Mouse (Mus musculus) gastrocnemius, adult 2 months (tissue): Measurements from ENCODE around the gene Vps37d. TPM values are rescaled to one million over a fixed set of nuclear protein-coding genes. Genes with fewer than 3 reads are reported as not detected.

Experiments
- DNase-seq: peaks from one replicate; pipeline ENCODE4 v3.0.0; 2022
- H3K27ac ChIP-seq: fragments of 200-600 bp; 2 replicates; pipeline ENCODE4 v1.8.1; 2022; ENCODE audit warnings: mild to moderate bottlenecking
- H3K4me3 ChIP-seq: fragments of 200-600 bp; 2 replicates; pipeline ENCODE4 v1.8.1; 2022; ENCODE audit warnings: mild to moderate bottlenecking, moderate library complexity
- CTCF ChIP-seq: fragments of 200-600 bp; IDR thresholded peaks from 2 replicates; pipeline ENCODE4 v1.8.1; 2022; ENCODE audit warnings: antibody characterized with exemption, mild to moderate bottlenecking, moderate library complexity
- intact Hi-C: fragments of 180-260 bp; cut with DNase I; formaldehyde crosslinking; loops from one replicate; pipeline ENCODE4 v1.15.1; 2025
- long read RNA-seq, 2 experiments: library from polyadenylated mRNA; stranded (forward); transcript quantifications; one replicate each; pipeline ENCODE4 v2.0.0; 2021
- total RNA-seq, 2 experiments: library from RNA; stranded (reverse); gene quantifications; 2 replicates each; pipeline ENCODE4 v1.2.3; 2021

Gene Vps37d
- total RNA-seq = under 1 TPM; 0.33 TPM
- long read RNA-seq, experiment 1, partial matches to known transcripts = 0 of 1 reads
- long read RNA-seq, experiment 1, other reads (novel, unspliced or antisense) = 0 of 1 reads
- long read RNA-seq, experiment 2, partial matches to known transcripts = 0 of 2 reads
- long read RNA-seq, experiment 2, other reads (novel, unspliced or antisense) = 0 of 2 reads

DNA sequence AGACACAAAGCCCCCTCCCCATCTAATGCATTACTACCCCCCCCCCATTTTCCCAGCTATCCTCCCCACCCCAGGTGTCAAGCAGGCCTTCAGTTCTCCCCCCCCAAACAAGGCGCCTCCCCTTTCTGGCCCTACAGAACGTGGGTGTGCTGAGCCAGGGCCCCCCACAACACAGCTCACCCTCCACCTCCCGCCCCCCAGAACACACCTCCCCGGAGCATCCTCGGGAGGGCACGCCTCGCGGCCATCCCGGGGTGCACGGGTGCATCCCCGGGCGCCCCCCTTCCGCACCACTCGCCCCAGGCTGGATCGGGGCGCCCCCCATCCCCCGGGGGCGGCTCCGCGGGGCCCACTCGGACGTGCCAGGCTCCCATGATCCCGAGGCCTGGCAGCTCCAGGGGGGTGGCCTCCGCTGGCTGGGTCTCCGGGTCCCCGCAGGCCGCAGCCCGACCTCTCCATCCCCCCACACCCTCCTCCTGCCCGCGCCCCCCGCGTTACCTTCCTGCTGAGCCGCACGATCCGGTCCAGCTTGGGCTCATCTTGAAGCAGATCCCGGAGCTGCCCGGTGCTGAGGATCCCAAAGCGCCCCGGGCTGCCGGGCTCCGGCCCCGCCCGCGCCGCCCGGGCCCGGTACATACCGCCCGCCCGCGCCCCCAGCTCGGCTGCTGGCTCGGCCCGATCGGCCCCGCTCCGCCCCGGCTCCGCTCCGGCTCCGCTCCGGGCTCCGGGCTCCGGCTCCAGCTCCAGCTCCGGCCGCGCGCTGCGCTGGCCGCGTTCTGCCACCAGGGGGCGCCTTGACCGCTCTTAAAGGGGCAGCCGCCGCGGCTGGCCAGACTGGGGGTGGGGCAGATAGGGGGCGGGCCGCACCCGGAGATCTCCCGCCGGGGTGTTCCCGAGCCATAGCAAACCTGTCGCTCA is at the start of gene Vps37d:
Gene Vps37d, minus strand, starts transcription at position 703 of the 918 bp plus-strand sequence.
- DNase-seq = peak; percentile 95
- Histone ChIP-seq H3K4me3 (peak within 1 kb of the TSS; percentile 88), H3K27ac (peak within 1 kb of the TSS; percentile 80)
- TF ChIP-seq CTCF = peak; percentile 92
- intact Hi-C loops = no loop called here

DNA sequence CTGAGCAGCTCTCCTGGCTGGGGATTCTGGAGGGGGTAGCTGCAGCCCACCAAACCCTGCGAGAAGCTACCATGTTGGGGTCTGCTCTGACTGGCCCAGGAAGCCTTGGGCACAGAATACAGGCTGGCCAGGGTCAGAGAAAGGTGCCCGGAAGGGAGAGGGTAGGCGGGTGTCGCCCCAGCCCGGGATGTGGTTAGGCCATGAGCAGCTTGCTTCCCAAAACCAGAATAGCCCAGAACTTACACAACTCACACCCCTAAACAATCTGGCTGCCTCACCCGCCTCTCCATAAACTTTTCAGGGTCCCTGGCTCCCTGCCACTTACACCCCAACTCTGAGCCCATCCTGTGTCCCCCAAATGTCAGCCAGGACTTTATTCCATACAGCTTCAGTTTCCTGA is 49.6 kb upstream of the Vps37d start:
- H3K4me3 ChIP-seq = no peak overlapping the region
- TF ChIP-seq CTCF = no peak
- no peak overlapping the region for H3K27ac ChIP-seq
- intact Hi-C loops = no loop called here
- DNase-seq = no peak

DNA sequence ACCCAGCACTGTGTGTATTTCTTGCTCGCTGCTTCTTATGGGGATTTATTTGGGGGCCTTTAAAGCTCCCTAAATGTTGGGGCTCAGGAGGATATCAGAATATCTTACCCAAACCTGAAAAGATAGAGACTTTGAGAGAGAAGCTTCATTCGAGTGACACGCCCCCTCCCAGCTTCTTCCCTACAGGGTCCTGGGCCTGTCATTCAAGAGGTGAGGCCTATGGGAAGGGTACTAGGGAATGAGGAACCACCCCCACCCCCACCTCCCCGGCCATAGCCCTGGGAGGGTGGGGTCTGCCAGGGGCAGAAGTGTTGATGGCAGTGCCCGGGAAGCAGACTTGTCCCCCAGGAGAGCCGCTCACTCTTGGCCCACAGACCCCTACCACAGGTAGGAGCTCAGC is 48.1 kb upstream of the Vps37d start:
- no peak overlapping the region for H3K27ac ChIP-seq
- H3K4me3 ChIP-seq = no peak overlapping the region
- no peak for DNase-seq
- no peak for TF ChIP-seq CTCF
- intact Hi-C loops = no loop called here

DNA sequence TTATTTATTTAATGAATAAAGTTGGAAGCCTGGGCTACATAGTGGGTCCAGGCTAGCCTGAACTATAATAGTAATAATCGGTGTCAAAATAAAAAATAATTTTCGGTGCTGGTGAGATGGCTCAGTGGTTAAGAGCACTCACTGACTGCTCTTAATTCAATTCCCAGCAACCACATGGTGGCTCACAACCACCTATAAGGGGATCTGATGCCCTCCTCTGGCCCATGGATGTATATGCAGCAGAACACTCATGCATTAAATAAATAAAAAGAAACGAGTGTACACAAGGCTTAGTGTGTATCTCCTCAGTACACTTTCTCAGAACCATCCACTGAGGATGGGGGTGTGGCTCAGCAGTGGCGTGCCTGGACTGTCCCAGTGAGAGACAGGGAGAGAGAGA is 42.7 kb upstream of the Vps37d start:
- DNase-seq = no peak
- intact Hi-C loops = no loop called here
- Histone ChIP-seq H3K27ac (no peak overlapping the region), H3K4me3 (no peak overlapping the region)
- TF ChIP-seq CTCF = no peak; the same call in 1 of the 2 replicates

DNA sequence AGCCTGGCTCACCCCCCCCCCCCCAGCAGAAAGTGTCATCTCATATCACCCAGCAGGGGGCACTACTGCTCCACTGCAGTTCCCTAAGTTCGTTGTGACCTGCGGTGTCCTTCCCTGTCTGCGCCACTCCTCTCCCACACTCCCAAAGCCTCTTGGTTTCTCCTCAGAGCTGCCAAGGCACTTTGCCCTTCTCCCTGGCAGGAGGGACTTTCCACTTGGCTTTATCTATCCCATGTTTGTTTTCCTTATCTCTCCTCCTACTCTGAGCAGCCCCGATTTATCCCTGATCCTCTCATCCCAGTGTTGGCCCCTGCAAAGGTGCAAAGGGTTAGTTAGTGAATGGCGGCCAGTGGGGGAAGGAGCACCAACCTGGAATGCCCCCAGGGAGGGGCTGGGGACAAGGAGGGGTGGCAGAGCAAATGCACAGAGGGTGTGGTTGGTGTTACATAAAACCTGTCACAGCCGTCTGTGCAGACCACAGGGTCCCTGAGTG is 40.6 kb upstream of the Vps37d start:
- intact Hi-C loops = loop anchor here (1.0 to 5.0 kb wide), 2 partner anchors 73 to 169 kb away; no protein-coding TSS in a partner anchor
- DNase-seq = peak; percentile 77
- peak overlapping the region; percentile 31; the same call in 1 of the 2 replicates for H3K27ac ChIP-seq
- peak overlapping the region; percentile 17; the same call in 1 of the 2 replicates for H3K4me3 ChIP-seq
- TF ChIP-seq CTCF = peak; percentile 88

DNA sequence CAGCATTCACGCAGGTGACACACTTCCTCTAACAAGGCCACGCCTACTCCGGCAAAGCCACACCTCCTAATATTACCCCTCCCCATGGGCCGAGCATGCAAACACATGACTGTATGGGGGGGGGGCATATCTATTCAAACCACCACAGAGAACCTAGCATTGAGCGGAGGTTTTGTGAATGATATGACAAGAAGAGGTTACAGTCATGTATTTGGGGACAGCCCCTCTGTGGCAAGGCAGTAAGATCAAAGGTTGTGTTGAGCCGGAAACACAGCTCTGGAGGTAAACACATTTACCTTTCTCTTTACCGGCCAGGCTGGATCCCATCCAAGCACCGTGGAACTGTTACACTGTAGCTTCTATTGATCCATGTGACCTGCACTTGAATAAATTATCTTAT is 37.2 kb upstream of the Vps37d start:
- TF ChIP-seq CTCF = no peak
- intact Hi-C loops = loop anchor here (5.0 kb wide), 1 partner anchor 172 kb away; no protein-coding TSS in a partner anchor
- DNase-seq = no peak
- H3K4me3 ChIP-seq = no peak overlapping the region
- H3K27ac ChIP-seq = no peak overlapping the region

- no peak for TF ChIP-seq CTCF
- Histone ChIP-seq H3K4me3 (no peak overlapping the region), H3K27ac (peak overlapping the region; percentile 8; the same call in 1 of the 2 replicates)
- DNase-seq = no peak
- intact Hi-C loops = no loop called here
Measured at GRCm38 (mm10) chr5:135113782-135114181, 35.7 kb upstream of the Vps37d start.

DNA sequence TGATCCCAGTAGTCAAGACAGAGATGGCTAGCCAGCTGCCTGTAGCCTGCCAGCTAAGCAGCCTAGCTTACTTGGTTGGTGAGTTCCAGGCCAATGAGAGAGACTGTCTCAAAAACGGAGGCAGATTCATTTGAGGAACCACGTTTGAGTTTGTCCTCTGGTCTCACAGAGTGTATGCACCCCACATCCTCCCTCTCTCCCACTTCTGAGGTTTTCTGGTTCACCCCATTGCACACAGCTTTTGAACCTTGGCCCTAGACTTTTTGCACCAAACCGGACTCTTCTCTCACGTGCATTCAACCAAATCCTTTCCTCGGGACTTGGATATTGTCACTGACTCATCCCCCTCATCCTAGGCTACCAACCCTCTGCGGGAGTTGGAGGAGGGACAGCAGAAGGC is 31.9 kb upstream of the Vps37d start:
- no peak for TF ChIP-seq CTCF
- DNase-seq = no peak
- intact Hi-C loops = no loop called here
- peak overlapping the region; percentile 95 for H3K27ac ChIP-seq
- H3K4me3 ChIP-seq = no peak overlapping the region; the same call in 1 of the 2 replicates

DNA sequence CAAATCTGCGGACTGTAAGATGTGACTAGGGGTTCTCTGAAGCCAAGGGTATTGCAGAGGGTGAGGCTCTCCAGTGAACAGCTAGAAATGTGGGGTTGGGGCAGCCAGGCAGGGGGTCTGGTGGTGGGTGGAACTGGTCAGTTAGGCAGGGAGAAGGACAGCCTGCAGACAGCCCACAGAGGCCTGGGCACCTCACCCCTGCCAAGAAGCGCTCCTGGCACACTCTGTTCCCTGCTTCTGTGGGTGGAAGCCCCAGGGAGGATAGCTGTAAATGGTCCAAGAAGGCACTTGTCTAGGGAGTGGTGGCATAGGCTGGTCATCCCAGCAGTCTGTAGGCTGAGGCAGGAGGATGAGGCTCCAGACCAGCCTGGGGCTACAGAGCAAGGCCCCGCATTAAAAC is 31.4 kb upstream of the Vps37d start:
- Histone ChIP-seq H3K4me3 (peak overlapping the region; percentile 90), H3K27ac (peak overlapping the region; percentile 95)
- DNase-seq = peak; percentile 77
- TF ChIP-seq CTCF = no peak
- intact Hi-C loops = no loop called here

GRCm38 (mm10) chr5:135109017-135109416 is 31.0 kb upstream of the Vps37d start:
- intact Hi-C loops = no loop called here
- DNase-seq = no peak
- H3K4me3 ChIP-seq = peak overlapping the region; percentile 90
- H3K27ac ChIP-seq = peak overlapping the region; percentile 95
- no peak for TF ChIP-seq CTCF

DNA sequence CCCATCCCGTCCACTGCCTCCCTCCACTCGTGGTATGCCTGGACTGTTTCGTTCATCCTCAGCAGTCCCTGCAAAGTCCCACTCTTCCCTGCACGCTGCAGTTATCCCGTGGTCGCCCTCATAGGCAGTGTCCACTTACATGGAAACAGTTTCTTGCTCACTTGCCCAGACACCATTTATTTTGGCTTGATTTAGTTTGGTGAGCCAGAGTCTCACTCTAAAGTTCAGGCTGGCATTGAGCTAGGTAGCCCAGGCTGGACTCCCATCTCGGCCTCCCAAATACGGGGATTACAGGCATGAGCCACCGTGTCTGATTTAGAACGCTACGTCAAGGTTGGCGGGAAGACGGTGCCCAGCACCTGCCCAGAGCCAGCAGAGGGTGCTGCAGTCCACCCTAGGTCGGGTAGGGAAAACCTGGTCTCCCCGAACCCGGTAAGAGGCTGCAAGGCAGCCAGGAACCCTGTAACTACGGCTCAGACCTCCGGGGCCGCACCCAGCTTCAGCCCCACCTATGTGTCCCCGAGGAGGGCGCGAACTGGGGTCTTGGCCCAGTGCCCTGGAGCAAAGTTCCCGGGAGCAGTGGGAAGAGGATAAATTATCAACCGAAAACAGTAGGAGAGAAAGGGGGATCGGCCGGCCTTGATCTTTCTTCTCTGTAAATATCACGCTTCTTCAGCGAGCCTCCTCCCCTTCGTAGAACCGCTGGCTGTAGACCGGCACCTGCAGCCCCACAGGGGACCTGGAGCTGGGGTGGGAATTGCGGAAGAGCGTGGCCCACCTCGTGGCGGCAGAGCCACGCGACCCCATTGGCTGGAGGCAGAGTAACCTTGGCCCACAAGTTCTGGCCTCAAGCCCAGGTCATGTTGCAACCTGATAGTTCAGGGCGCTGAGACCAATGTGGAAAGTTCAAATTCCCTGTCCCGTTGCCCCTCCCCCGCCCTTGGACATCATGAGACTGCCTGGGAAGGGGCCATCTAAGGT is 29.7 kb upstream of the Vps37d start:
- intact Hi-C loops = loop anchor here (1.0 kb wide), 1 partner anchor 79 kb away; the partner anchor contains the start of gene Baz1b
- H3K4me3 ChIP-seq = peak overlapping the region; percentile 90
- peak; percentile 84 for TF ChIP-seq CTCF
- peak; percentile 96 for DNase-seq
- peak overlapping the region; percentile 95 for H3K27ac ChIP-seq

DNA sequence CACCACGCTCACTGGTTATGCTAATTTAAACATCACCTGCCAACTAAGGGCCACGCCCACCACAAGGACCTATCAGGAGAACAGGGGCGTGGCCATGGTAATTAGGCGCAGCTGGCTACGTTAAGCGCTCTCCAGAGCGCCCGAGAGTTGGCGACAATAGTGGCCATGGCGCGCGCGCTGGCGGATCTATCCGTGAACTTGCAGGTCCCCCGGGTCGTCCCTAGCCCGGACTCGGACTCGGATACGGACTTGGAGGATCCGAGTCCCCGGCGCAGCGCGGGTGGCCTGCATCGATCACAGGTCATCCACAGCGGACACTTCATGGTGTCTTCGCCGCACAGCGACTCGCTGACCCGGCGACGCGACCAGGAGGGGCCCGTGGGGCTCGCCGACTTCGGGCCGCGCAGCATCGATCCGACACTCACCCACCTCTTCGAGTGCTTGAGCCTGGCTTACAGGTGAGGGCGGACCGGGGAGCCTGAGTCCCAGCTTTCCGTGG is 28.7 kb upstream of the Vps37d start:
- intact Hi-C loops = no loop called here
- DNase-seq = peak; percentile 93
- H3K4me3 ChIP-seq = peak overlapping the region; percentile 90
- peak overlapping the region; percentile 95 for H3K27ac ChIP-seq
- no peak for TF ChIP-seq CTCF
